Mouse (Mus musculus): ENCODE data around the gene Itfg1.

DNA sequence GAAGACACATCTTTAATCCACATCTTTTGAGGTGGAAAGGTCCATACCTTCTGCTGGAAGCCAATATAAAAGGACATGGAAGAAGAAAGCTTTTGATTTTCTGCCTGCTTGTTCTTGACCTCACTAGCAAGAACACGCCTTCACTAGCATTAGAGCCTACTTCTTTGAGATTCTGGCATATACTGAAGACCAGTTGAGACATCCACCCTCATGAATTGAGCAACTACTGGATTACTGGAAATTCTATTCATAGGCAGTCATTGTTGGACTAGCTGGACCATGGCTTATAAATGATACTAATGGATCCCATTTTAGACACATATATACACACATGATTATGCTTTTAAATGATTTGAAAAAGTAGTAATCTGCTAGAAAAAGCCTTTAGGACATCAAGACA, 56.9 kb downstream of the Itfg1 start:
- TF ChIP-seq GATA1 (IDR thresholded peaks at IDR 0.05; ENCODE audit: borderline replicate concordance, low read length) (no peak), FLI1 (IDR thresholded peaks at IDR 0.05; ENCODE audit: low read length) (no peak)

Measured in megakaryocyte, embryonic 14.5 days (primary cell).